Mouse (Mus musculus) bone marrow macrophage, adult 2 months (primary cell): ENCODE data around the gene Arsj.

Experiments used
- CTCF ChIP-seq: IDR thresholded peaks from 2 replicates; pipeline ENCODE4 v1.5.1; 2012; ENCODE audit warnings: low read depth, mild to moderate bottlenecking, low read length, moderate library complexity
- POLR2A ChIP-seq: IDR thresholded peaks from 2 replicates; pipeline ENCODE4 v1.6.1; 2012; ENCODE audit warnings: mild to moderate bottlenecking, low read depth, low read length, borderline replicate concordance

GRCm38 (mm10) chr3:126404199-126404598 lies 40.7 kb downstream of the Arsj start:
- TF ChIP-seq POLR2A (no peak), CTCF (no peak)
